In the genomic region with DNA sequence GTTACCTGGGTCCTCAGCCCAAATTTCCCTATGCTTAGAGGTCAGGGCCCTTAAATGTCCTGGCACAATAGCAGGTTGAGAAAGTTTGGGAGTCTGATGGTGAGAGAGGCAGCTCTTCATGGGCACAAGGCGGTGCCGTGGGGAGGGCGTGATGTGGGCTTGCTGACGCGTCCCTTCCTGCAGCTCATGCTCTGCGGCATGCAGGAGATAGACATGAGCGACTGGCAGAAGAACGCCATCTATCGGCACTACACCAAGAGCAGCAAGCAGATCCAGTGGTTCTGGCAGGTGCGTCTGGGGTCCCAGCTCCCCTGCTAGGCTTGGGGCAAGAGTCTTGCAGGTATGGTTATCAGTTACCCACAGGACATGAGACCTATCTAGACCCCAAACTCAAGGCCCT, we compare ENCODE assay signal across 28 mouse cellular contexts. TPM values are rescaled to one million over a fixed set of nuclear protein-coding genes. Genes with fewer than 3 reads are reported as not detected.
DNase-seq lines count a peak whose midpoint lies in the region; ATAC-seq and TF ChIP-seq lines count a peak whose summit lies in the region.
"Had no signal": no experiment of that assay in that cellular context is flagged by ENCODE, and none has a peak within 500 bp of the region (broad histone marks: within the 10 kb centered on the region; RNA-seq: fewer than 3 reads in every experiment).

No protein-coding gene starts in this region.

- TF ChIP-seq EP300 in liver, embryonic 14.5 days (IDR thresholded peaks at IDR 0.05; ENCODE audit: low read depth), result no peak
- no peak for TF ChIP-seq EP300 in ES-Bruce4 (IDR thresholded peaks at IDR 0.05; ENCODE audit: insufficient read depth, low read depth, low read length)

- H3K27me3 ChIP-seq in liver, embryonic 14.5 days (ENCODE audit: control insufficient read depth, insufficient read depth, low read length), result no peaks in the 10 kb centered on the region
- H3K27me3 ChIP-seq in liver, embryonic 12.5 days (replicated peaks), result no peaks in the 10 kb centered on the region
- no peaks in the 10 kb centered on the region for H3K27me3 ChIP-seq in ES-Bruce4 (ENCODE audit: control insufficient read depth, insufficient read depth, low read length, poor library complexity, severe bottlenecking)
- H3K27me3 ChIP-seq in limb, embryonic 15.5 days, result no peaks in the 10 kb centered on the region
- H3K27me3 ChIP-seq: embryonic facial prominence, embryonic 12.5 days; hindbrain, embryonic 13.5 days; kidney, embryonic 15.5 days; liver, embryonic 13.5 days; midbrain, embryonic 12.5 days; neural tube, embryonic 13.5 days; Patski had no signal

- no peaks in the 10 kb centered on the region for H3K4me1 ChIP-seq in liver, embryonic 14.5 days (replicated peaks; ENCODE audit: control insufficient read depth in 2 of 2, insufficient read depth in 2 of 2, low read length in 1 of 2)
- H3K4me1 ChIP-seq in liver, embryonic 12.5 days, result 0 out of 2 replicates have a peak, but pooled peaks cover 7% of the 10 kb centered on the region
- H3K4me1 ChIP-seq in ES-Bruce4 (ENCODE audit: control insufficient read depth, insufficient read depth, low read length), result no peaks in the 10 kb centered on the region
- H3K4me1 ChIP-seq in bone marrow, adult 2 months (ENCODE audit: control insufficient read depth, insufficient read depth, low read length), result no peaks in the 10 kb centered on the region; the same call in 1 of the 2 replicates
- H3K4me1 ChIP-seq in limb, embryonic 15.5 days, result 0 out of 2 replicates have a peak, but pooled peaks cover 8% of the 10 kb centered on the region
- H3K4me1 ChIP-seq: embryonic facial prominence, embryonic 12.5 days; liver, embryonic 13.5 days had no signal

- no peak for TF ChIP-seq POLR2A in ES-Bruce4 (IDR thresholded peaks at IDR 0.05; ENCODE audit: insufficient read depth, low read length)
- no peak for TF ChIP-seq POLR2A in bone marrow, adult 2 months (IDR thresholded peaks at IDR 0.05; ENCODE audit: borderline replicate concordance, control insufficient read depth, low read depth, low read length)

- no peak for ATAC-seq in liver, embryonic 14.5 days (ENCODE audit: insufficient read depth)
- no peak for ATAC-seq in liver, embryonic 12.5 days
- no peak for ATAC-seq in limb, embryonic 15.5 days (ENCODE audit: insufficient number of reproducible peaks, low FRiP score, low TSS enrichment, low read depth)
- ATAC-seq: forebrain, embryonic 14.5 days; intestine, embryonic 16.5 days; Patski had no signal

- DNase-seq in liver, embryonic 14.5 days (ENCODE audit: low read depth in 3 of 3, low spot score in 3 of 3), result no peak
- no peak for DNase-seq in right cerebral cortex, postnatal 14 days
- no peak for DNase-seq in adrenal gland, postnatal 25 days
- no peak for DNase-seq in lung, postnatal 14 days
- DNase-seq: cerebellum, adult 11 months; cerebellum, adult 9-10 months; cerebellum, postnatal 36 days; gastrocnemius, postnatal 25 days; heart, adult 11 months; heart, postnatal 36 days; kidney, postnatal 25 days; liver, embryonic 13.5 days; lung, embryonic 14.5 days; thymus, postnatal 4 days had no signal

- no peak overlapping the region for H3K4me2 ChIP-seq in liver, embryonic 14.5 days (ENCODE audit: low read depth)
- H3K4me2 ChIP-seq in liver, embryonic 12.5 days, result no peak overlapping the region
- H3K4me2 ChIP-seq in limb, embryonic 15.5 days, result peak overlapping the region; percentile 4; the same call in 1 of the 2 replicates
- H3K4me2 ChIP-seq: embryonic facial prominence, embryonic 12.5 days; hindbrain, embryonic 13.5 days; kidney, embryonic 15.5 days; liver, embryonic 13.5 days; lung, embryonic 14.5 days; midbrain, embryonic 12.5 days; neural tube, embryonic 13.5 days had no signal

- no peak overlapping the region for H3K27ac ChIP-seq in liver, embryonic 14.5 days
- no peak overlapping the region for H3K27ac ChIP-seq in liver, embryonic 12.5 days
- H3K27ac ChIP-seq in ES-Bruce4 (ENCODE audit: insufficient read depth, low read length), result no peak overlapping the region
- H3K27ac ChIP-seq in bone marrow, adult 2 months (ENCODE audit: control insufficient read depth, insufficient read depth, low read depth, low read length, poor library complexity), result no peak overlapping the region
- H3K27ac ChIP-seq in limb, embryonic 15.5 days, result peak overlapping the region; percentile 34
- H3K27ac ChIP-seq: heart, embryonic 10.5 days; hindbrain, embryonic 13.5 days; left cerebral cortex, adult 2 months; liver, embryonic 13.5 days; midbrain, embryonic 12.5 days; neural tube, embryonic 13.5 days had no signal

- peak; percentile 10; the same call in 1 of the 2 replicates for TF ChIP-seq CTCF in liver, embryonic 14.5 days (IDR thresholded peaks at IDR 0.05; ENCODE audit: low read depth)
- peak; percentile 68 for TF ChIP-seq CTCF in ES-Bruce4 (IDR thresholded peaks at IDR 0.05; ENCODE audit: low read depth, low read length)
- TF ChIP-seq CTCF in bone marrow, adult 2 months (IDR thresholded peaks at IDR 0.05; ENCODE audit: control insufficient read depth, insufficient read depth, low read length), result 0 out of 2 replicates have a peak, but pooled peaks have one; percentile 16

- H3K4me3 ChIP-seq in liver, embryonic 14.5 days (ENCODE audit: insufficient read depth in 1 of 2, low read depth in 2 of 2, low read length in 2 of 2), result no peak overlapping the region
- H3K4me3 ChIP-seq in liver, embryonic 12.5 days, result no peak overlapping the region
- H3K4me3 ChIP-seq in ES-Bruce4 (ENCODE audit: low read depth, low read length), result no peak overlapping the region
- no peak overlapping the region for H3K4me3 ChIP-seq in bone marrow, adult 2 months (replicated peaks; ENCODE audit: control insufficient read depth, low read depth, low read length)
- no peak overlapping the region for H3K4me3 ChIP-seq in limb, embryonic 15.5 days
- H3K4me3 ChIP-seq: embryonic facial prominence, embryonic 12.5 days; heart, embryonic 10.5 days; hindbrain, embryonic 13.5 days; kidney, embryonic 15.5 days; left cerebral cortex, adult 2 months; liver, embryonic 13.5 days; midbrain, embryonic 12.5 days; neural tube, embryonic 13.5 days had no signal

- 85% methylated on average over 10 of the region's 10 CpGs for WGBS in liver, embryonic 14.5 days (ENCODE audit: insufficient replicate concordance)
- 79% methylated on average over 10 of the region's 10 CpGs for WGBS in liver, embryonic 12.5 days (ENCODE audit: insufficient replicate concordance)
- WGBS in bone marrow, adult 2 months, result 77% methylated on average over 10 of the region's 10 CpGs
- WGBS in limb, embryonic 15.5 days, result 80% methylated on average over 10 of the region's 10 CpGs

- H3K9me3 ChIP-seq in liver, embryonic 14.5 days (ENCODE audit: control insufficient read depth, low read length), result no peaks in the 10 kb centered on the region
- no peaks in the 10 kb centered on the region for H3K9me3 ChIP-seq in liver, embryonic 12.5 days (replicated peaks)
- no peaks in the 10 kb centered on the region for H3K9me3 ChIP-seq in ES-Bruce4 (replicated peaks; ENCODE audit: control insufficient read depth, insufficient read depth, low read length, poor library complexity, severe bottlenecking)
- no peaks in the 10 kb centered on the region for H3K9me3 ChIP-seq in limb, embryonic 15.5 days
- H3K9me3 ChIP-seq: embryonic facial prominence, embryonic 12.5 days; heart, embryonic 10.5 days; hindbrain, embryonic 13.5 days; kidney, embryonic 15.5 days; liver, embryonic 13.5 days; midbrain, embryonic 12.5 days; neural tube, embryonic 13.5 days had no signal

- H3K9ac ChIP-seq in liver, embryonic 14.5 days (replicated peaks), result no peak overlapping the region
- no peak overlapping the region for H3K9ac ChIP-seq in liver, embryonic 12.5 days
- H3K9ac ChIP-seq in ES-Bruce4 (ENCODE audit: low read depth, poor library complexity, severe bottlenecking), result no peak overlapping the region
- 0 out of 2 replicates have a peak overlapping the region, but pooled peaks have one; percentile 17 for H3K9ac ChIP-seq in limb, embryonic 15.5 days
- H3K9ac ChIP-seq: hindbrain, embryonic 13.5 days; kidney, embryonic 15.5 days; liver, embryonic 13.5 days; lung, embryonic 14.5 days; midbrain, embryonic 12.5 days; neural tube, embryonic 13.5 days had no signal

- H3K36me3 ChIP-seq in liver, embryonic 14.5 days (replicated peaks; ENCODE audit: control insufficient read depth, insufficient read depth, low read depth), result no peaks in the 10 kb centered on the region
- peaks cover 64% of the 10 kb centered on the region for H3K36me3 ChIP-seq in liver, embryonic 12.5 days
- no peaks in the 10 kb centered on the region for H3K36me3 ChIP-seq in ES-Bruce4 (ENCODE audit: control insufficient read depth, insufficient read depth, low read length, poor library complexity, severe bottlenecking)
- H3K36me3 ChIP-seq in limb, embryonic 15.5 days, result peaks cover 67% of the 10 kb centered on the region

RNA-seq across cellular contexts. Expression of a gene that starts 33.0 kb away (rescaled TPM):
- polyA plus RNA-seq in liver, embryonic 14.5 days (2012; rRNA removed), result 48.3 and 77.4 TPM in 2 replicates
- 133 and 142 TPM in 2 replicates for polyA plus RNA-seq in liver, embryonic 14.5 days (2014; fragmentation: Nextera tagmentation; extraction: Ambion mirVana)
- 248 and 257 TPM in 2 replicates for polyA plus RNA-seq in liver, embryonic 12.5 days (2016; fragmentation: Nextera tagmentation; extraction: Ambion mirVana)
- 183 and 195 TPM in 2 replicates for polyA plus RNA-seq in ES-Bruce4 (2011; ENCODE audit: insufficient read depth, insufficient read length, low read depth, missing spikeins)
- 52.1 and 67.1 TPM in 2 replicates for polyA plus RNA-seq in bone marrow, adult 2 months (2011; ENCODE audit: insufficient read depth, insufficient read length, low replicate concordance, missing spikeins)
- 273 and 293 TPM in 2 replicates for polyA plus RNA-seq in limb, embryonic 15.5 days (2015; fragmentation: Nextera tagmentation; extraction: Ambion mirVana)
- total RNA-seq in adrenal gland, postnatal 25 days (2021), result 109 and 131 TPM in 2 replicates

Comparison
In these comparisons a context has a peak if more than half of its experiments do, and no peak if none do; other contexts are left out.
1. CTCF ChIP-seq: peak in every context shown above with its lines; median percentile 68 in ES-Bruce4; 16 in bone marrow, adult 2 months; 10 in liver, embryonic 14.5 days.